Mouse (Mus musculus) large intestine, adult 2 months (tissue): ENCODE measurements around the gene Mup6. TPM values are rescaled to one million over a fixed set of nuclear protein-coding genes. Genes with fewer than 3 reads are reported as not detected.
A peak's percentile ranks its signal among the peaks of the same experiment; 100 is the strongest.
"Not testable (repeated sequence)": the region's sequence is repeated elsewhere in the genome, so short reads cannot be mapped to it uniquely, and the experiment has no call there.

Source experiments
- DNase-seq: peaks from one replicate; pipeline ENCODE4 v3.0.0-alpha.2; 2012; ENCODE audit warnings: low read depth, low spot score
- WGBS: fragments of 180-500 bp; shearing (Covaris S2); methylation state at CpG from one replicate; pipeline ENCODE4 v1.1.7; 2018; 5-methylcytosine and 5-hydroxymethylcytosine counted together
- polyA plus RNA-seq: library from polyadenylated mRNA; depleted of rRNA; stranded (reverse); fragments of >200 nt; gene quantifications from 2 replicates; pipeline ENCODE4 v1.2.3, GENCODE M21; 2012; rRNA removed

Gene Mup6
- not detected in 2 replicates for polyA plus RNA-seq

DNA sequence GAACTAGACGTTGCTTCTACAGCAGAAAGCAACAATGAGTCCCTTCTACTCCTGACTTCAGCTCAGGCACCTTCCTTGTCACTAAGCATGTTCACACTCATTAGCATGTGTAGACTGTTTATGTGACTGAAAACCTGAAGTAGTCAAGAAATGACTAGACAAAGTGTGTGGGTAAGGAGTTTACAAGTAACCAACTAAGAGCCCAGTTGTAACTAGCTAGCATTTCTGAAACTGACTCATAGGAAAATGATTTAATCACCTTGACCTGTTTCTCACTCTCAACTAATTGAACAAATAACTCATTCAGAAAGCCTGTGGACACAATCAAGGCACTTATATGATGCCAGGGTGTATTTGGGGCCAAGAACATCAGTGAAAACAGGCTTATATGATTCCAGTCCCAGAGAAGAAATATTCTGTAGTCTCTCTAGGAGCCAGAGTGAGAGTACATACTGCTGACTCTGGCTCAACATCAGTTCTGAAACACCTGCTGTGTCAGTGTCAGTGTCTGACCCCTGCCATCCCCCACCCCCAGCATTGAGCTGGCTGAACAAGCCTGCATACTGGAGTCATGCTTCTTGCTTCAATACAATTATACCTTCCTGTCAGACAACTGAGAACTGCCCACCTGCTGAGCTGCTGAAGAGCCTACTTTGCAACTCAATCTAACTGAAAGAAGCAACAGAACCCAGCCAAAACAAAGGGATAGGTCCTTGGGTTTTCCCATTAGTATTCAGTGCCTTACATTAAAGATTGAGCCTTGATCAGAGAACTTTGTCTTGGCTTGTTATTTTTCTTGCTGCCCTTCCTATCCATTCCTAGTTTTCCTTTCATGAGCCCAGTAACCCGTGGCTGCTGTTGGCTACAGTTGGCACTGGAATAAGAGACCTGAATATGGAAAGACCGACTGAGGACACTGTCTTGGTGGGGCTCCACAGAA, at the start of gene Mup6:
Mup6 (plus strand) TSS at position 890 of the 940 bp plus-strand sequence.
- 54% methylated on average over 3 of the region's 3 CpGs for WGBS

GRCm38 (mm10) chr4:59914608-59915403, 49.3 kb upstream of the Mup6 start, which contains the start of gene Slc46a2:
Slc46a2 (minus strand) TSS chr4:59915056.
- DNase-seq = no peak
- 15% methylated on average over 22 of the region's 22 CpGs for WGBS

More for the DNA sequence above, at the start of gene Mup6:
- no peak for DNase-seq

DNA sequence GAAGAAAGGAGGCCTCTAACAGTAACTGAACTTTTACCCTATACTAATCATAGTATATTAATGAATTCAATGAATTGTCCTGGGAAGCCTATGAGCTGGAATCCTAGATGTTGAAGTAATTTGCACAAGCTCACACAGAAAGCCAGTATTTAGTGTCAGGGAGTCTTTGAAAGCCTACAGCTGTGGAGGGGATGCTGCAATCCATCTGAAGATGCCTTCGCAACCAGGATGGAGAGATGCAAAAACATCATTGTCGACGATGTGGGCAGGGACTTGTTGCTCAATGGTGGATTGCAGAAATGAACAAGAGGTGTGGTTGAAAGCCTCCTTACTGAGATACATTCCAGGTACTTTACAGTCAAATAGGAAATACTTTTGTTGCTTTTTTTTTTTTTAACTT, 46.1 kb upstream of the Mup6 start:
- WGBS = 85% methylated on average over 3 of the region's 3 CpGs

DNA sequence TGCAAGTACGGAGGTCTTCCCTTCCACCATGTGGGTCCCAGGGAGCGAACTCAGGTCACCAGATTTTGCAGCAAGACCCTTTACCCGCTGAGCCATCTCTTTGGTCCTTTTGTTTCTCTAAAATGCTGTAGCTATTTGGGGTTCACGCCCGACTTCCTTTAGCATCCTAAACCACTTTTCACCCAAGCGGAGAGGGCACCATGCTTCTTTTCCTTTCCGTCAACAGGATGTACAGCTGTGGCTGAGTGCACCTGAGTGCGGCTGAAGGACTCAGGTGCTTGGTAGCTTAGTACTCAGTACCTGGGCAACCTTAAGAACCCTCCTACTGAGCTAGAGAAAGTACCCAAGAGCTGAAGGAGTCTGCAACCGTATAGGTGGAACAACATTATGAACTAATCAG, 39.0 kb upstream of the Mup6 start:
- no peak for DNase-seq
- WGBS = 88% methylated on average over 9 of the region's 9 CpGs

More for the DNA sequence above, 46.1 kb upstream of the Mup6 start:
- DNase-seq = no peak

- whole genome bisulfite sequencing = 77% methylated on average over 3 of the region's 3 CpGs
- DNase-seq = no peak
Observed at GRCm38 (mm10) chr4:59927666-59928065, 36.4 kb upstream of the Mup6 start.

GRCm38 (mm10) chr4:59928347-59928746, 35.7 kb upstream of the Mup6 start:
- WGBS = 8% methylated on average over 6 of the region's 6 CpGs
- peak; percentile 33 for DNase-seq

- 48% methylated on average over 6 of the region's 6 CpGs for WGBS
- peak; percentile 35 for DNase-seq
Observed at GRCm38 (mm10) chr4:59932505-59933281, 31.4 kb upstream of the Mup6 start.

DNA sequence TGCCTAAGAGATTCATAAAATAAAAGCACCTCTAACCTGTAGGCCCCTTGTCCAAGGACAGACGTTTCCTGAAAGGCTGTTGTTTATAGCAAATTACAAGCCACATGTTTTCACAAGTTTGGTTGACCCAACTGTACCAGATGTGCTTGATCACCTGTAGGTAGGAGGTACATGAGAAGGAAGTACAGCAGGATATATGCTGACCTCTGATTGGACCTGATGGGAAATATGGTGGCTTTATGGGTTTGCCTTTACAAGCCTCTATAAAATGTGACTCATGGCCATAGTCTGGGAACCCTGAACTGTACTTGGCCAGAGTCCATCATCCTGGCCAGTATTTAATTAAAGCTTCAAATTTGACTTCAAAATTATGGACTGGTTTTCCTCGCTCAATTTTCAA, 26.6 kb upstream of the Mup6 start:
- peak; percentile 85 for DNase-seq
- 20% methylated on average over 2 of the region's 2 CpGs for WGBS

GRCm38 (mm10) chr4:59960610-59961009, 3.5 kb upstream of the Mup6 start, which contains the start of gene Mup4:
Mup4 (minus strand) TSS chr4:59960710.
- no peak for DNase-seq
- WGBS = 79% methylated on average over 3 of the region's 3 CpGs

- DNase-seq = not testable (repeated sequence)
Observed at GRCm38 (mm10) chr4:59997894-59998293, 33.8 kb downstream of the Mup6 start.

DNA sequence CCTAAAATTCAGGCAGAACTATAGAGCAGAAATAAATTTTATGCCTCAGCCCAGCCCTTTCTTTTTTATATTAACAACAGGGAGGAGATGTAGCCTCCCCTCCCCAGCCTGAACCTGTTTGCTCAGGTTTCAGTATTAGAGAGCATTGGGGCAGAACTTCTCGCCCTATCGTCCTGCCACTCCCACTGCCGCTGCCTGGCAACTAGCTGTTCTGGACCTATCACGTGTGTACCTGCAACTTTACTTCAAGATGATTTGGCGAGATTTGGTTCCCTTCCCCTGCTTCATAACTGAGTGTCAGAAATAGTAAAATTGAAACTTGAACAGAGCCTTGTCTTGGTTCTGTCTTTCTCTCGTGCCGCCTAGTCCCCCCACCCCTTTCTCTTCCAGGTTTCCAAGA, 56.0 kb downstream of the Mup6 start:
- 62% methylated on average over 7 of the region's 7 CpGs for WGBS

DNA sequence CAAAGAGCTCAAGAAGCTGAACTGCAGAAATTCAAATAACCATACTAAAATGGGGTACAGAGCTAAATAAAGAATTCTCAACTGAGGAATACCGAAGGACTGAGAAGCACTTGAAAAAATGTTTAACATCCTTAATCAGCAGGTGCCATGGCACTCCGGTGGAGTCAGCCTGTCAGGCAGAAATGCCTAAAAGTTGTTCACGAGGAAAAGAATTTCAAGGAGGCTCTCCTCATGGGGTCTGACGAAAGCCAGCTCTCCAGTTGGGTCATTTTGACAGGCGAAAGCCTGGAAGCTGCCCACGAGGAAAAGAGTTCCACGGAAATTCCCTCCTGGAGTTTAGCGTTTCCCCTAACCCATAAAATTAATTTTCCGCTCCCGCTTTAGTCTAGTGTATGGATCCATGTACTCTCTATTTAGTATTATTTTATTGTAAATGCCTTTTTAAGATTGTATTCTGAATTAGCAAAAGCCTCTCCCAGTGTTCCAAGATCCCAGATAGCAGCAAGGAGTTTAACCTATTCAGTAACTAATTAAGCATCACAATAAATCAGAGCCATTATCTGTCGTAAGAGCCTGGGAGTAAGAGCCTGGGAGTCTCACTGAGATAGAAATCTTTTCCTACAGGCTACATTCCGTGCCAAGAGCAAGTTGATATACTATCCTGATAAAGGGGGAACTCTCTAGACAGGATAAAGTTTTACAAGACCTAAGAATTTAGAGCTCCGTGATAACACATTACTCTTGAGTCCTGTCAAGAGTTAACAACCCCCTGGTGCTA, 65.4 kb downstream of the Mup6 start:
- not testable (repeated sequence) for DNase-seq
- WGBS = 69% methylated on average over 13 of the region's 13 CpGs

More for the DNA sequence above, 56.0 kb downstream of the Mup6 start:
- not testable (repeated sequence) for DNase-seq

Other genes with a start within 250 kb of the Mup6 start
- 7.7 and 8.3 TPM in 2 replicates for gene Inip, start 162.7 kb upstream of the Mup6 start, polyA plus RNA-seq
- gene Snx30, start 158.5 kb upstream of the Mup6 start, polyA plus RNA-seq = 1.3 TPM in 2 replicates
- not detected in 2 replicates for gene Slc46a2, start 49.2 kb upstream of the Mup6 start, polyA plus RNA-seq
- not detected in 2 replicates for gene Mup4, start 3.6 kb upstream of the Mup6 start, polyA plus RNA-seq
- gene Mup7, start 106.2 kb downstream of the Mup6 start, polyA plus RNA-seq = not detected in 2 replicates
- gene Mup2, start 190.0 kb downstream of the Mup6 start, polyA plus RNA-seq = not detected in 2 replicates